ENCODE assay signal across 8 mouse cellular contexts in the genomic region with DNA sequence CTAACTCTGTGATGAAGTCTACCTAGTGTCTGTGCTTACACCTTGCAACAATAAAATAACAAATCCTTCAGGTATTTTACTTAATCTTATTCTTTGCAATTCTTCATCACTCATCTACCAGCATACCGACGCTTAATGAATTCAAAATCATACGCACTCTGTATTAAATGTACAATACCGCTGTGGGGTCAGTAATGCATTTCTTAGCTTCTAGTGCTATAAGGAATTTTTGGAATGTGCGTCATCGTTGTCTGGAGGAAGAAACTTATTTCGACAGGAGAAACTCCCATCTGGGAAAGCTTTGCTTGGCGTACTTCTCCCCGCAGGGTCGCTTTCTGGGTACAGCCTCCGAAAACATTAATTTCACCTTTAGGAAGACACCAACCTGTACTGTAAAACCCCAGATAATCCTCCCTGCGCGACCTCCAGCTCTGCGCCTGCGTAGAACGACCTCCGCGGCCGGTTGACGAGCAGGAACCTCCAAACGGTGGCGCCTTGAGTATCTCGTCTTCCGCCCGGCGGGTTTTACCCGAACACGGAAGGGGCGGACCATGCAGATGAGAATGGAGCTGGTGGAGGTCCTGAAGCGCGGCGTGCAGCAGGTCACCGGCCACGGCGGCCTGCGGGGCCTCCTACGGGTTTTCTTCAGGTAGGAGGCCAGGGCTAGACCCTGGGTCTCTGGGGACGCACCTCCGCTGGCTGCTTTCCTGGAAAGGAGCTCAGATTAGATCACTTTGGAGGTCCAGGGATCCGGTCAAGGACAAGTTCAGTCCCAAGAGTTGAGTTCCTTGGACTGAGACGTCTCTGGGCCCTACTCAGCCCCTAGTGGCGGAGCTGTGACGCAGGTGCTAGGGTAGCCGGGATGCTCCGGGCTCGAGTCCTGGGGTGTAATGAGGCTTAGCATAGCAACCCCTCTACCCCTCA. TPM values are rescaled to one million over a fixed set of nuclear protein-coding genes. Genes with fewer than 3 reads are reported as not detected.
DNase-seq lines count a peak whose midpoint lies in the region; ATAC-seq and TF ChIP-seq lines count a peak whose summit lies in the region.

A gene (plus strand): TSS at position 239 of the 924 bp plus-strand sequence.

- peak; percentile 86 for TF ChIP-seq POLR2A in cortical plate, adult 2 months (IDR thresholded peaks at IDR 0.05; ENCODE audit: extremely low read depth, insufficient read depth, low read length)

- DNase-seq in gastrocnemius, adult 8-10 months (ENCODE audit: low spot score in 2 of 2) = peak; percentile 89 to 92
- DNase-seq in hindlimb bud, embryonic 11.5 days (ENCODE audit: extremely low spot score, low read depth, low spot score) = peak; percentile 66
- DNase-seq in left cerebral cortex, adult 8-10 months (ENCODE audit: low spot score in 2 of 2) = peak; percentile 86 to 95
- DNase-seq in right cerebral cortex, postnatal 10 days (ENCODE audit: low spot score in 2 of 2) = peak; percentile 96 to 97
- DNase-seq in urinary bladder, postnatal 25 days (ENCODE audit: low spot score) = peak; percentile 93

- ATAC-seq in activated CD4-positive, CD25-positive, alpha-beta regulatory T cell, adult 4 months = peak; percentile 98

- H3K27me3 ChIP-seq in megakaryocyte, embryonic 14.5 days (replicated peaks) = no peaks in the 10 kb centered on the region

- peak within 1 kb of the TSS; percentile 79 for H3K4me3 ChIP-seq in cortical plate, adult 2 months (ENCODE audit: insufficient read depth, low read length)
- peak within 1 kb of the TSS; percentile 91 for H3K4me3 ChIP-seq in megakaryocyte, embryonic 14.5 days (replicated peaks)

- no peak for TF ChIP-seq CTCF in cortical plate, adult 2 months (IDR thresholded peaks at IDR 0.05; ENCODE audit: extremely low read depth, insufficient read depth, low read length)

- peaks cover 9% of the 10 kb centered on the region for H3K4me1 ChIP-seq in cortical plate, adult 2 months (ENCODE audit: control insufficient read depth, insufficient read depth, low read length)
- peaks cover 14% of the 10 kb centered on the region for H3K4me1 ChIP-seq in megakaryocyte, embryonic 14.5 days

- peaks cover 33% of the 10 kb centered on the region for H3K36me3 ChIP-seq in megakaryocyte, embryonic 14.5 days (replicated peaks; ENCODE audit: low read length)

- H3K27ac ChIP-seq in cortical plate, adult 2 months (ENCODE audit: insufficient read depth, low read length) = peak within 1 kb of the TSS; percentile 71; the same call in 1 of the 2 replicates

- no peaks in the 10 kb centered on the region for H3K9me3 ChIP-seq in megakaryocyte, embryonic 14.5 days

RNA-seq across cellular contexts. Expression of the gene that starts here (rescaled TPM):
- 100 to 1,000 TPM; 126 to 201 TPM for polyA plus RNA-seq in activated CD4-positive, CD25-positive, alpha-beta regulatory T cell, adult 4 months (2017; shearing (Covaris generic))
- 225 and 233 TPM in 2 replicates for polyA plus RNA-seq in cortical plate, adult 2 months (2012; rRNA removed)
- 100 to 1,000 TPM; 480 to 576 (median 508) TPM for total RNA-seq in gastrocnemius, adult 8-10 months (2022)
- 100 to 1,000 TPM; 212 to 250 (median 232) TPM for total RNA-seq in left cerebral cortex, adult 8-10 months (2022)
- polyA plus RNA-seq in megakaryocyte, embryonic 14.5 days (2012; ENCODE audit: insufficient read depth, low replicate concordance) = 46.6 and 578 TPM in 2 replicates

Comparison
In these comparisons a context has a peak if more than half of its experiments do, and no peak if none do; other contexts are left out.
1. Peak in every context shown above with its lines: DNase-seq, ATAC-seq, H3K4me3 ChIP-seq and H3K27ac ChIP-seq.